Mouse (Mus musculus) testis, adult 2 months (tissue): Measurements from ENCODE around the gene Atp13a2.

Experiments
- CTCF ChIP-seq: fragments of 200-500 bp; IDR thresholded peaks from 2 replicates; pipeline ENCODE4 v1.5.1; 2012; ENCODE audit warnings: low read depth, mild to moderate bottlenecking, inconsistent platforms, low read length, moderate library complexity; ENCODE audit not compliant: control insufficient read depth, insufficient read depth, insufficient replicate concordance
- POLR2A ChIP-seq: fragments of 200-500 bp; IDR thresholded peaks from 2 replicates; pipeline ENCODE4 v1.6.1; 2012; ENCODE audit warnings: low read depth, mild to moderate bottlenecking, inconsistent platforms, low read length, moderate library complexity; ENCODE audit not compliant: control insufficient read depth

DNA sequence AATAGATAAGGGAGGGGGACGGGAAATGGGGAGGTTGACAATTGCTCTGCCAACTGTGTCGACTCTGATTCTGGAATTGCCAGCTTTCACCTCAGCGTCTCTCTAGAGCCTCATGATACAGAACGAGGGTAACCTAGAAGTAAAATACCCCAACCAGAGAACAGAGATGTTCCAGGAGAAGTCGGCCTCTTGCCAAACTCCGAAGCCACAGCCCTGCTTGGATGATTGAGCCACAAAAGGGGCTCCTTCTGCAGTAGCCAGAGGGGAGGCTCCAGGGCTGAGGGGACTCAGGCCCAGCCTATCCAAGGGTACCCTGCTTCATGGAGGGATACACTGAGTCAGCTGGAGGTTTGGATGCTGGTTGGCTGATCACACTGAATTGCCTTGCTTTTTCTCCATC lies 28.4 kb upstream of the Atp13a2 start:
- TF ChIP-seq POLR2A (no peak), CTCF (no peak)
